Mouse (Mus musculus) neural tube, embryonic 14.5 days (tissue): ENCODE measurements at regions not wholly inside any gene's neighbourhood (a gene's known extent, or its start where the extent isn't known, plus 50 kb on each side); places are given as distances from the start of the nearest gene placed in this dataset.

Experiments
- ATAC-seq: fragments of 200-750 bp; cut with Nextera tagmentation; 2 replicates; pipeline ENCODE4 v1.8.0; 2017; ENCODE audit warnings: low read depth, mild to moderate bottlenecking, moderate TSS enrichment, moderate library complexity
- H3K27ac ChIP-seq: fragments of 300-500 bp; sonication (generic); 2 replicates; pipeline ENCODE4 v1.5.1; 2014; ENCODE audit warnings: low read depth, mild to moderate bottlenecking, control low read depth, low read length, moderate library complexity, mixed read lengths
- H3K27me3 ChIP-seq: fragments of 300-500 bp; sonication (generic); 2 replicates; pipeline ENCODE4 v1.6.1; 2014; ENCODE audit warnings: low read length; ENCODE audit not compliant: control insufficient read depth, insufficient read depth
- H3K36me3 ChIP-seq: fragments of 300-500 bp; sonication (generic); 2 replicates; pipeline ENCODE4 v1.6.1; 2014; ENCODE audit warnings: low read length, mixed read lengths; ENCODE audit not compliant: control insufficient read depth, insufficient read depth
- H3K4me1 ChIP-seq: fragments of 300-500 bp; sonication (generic); 2 replicates; pipeline ENCODE4 v1.6.1; 2014; ENCODE audit warnings: low read length; ENCODE audit not compliant: control insufficient read depth, insufficient read depth
- H3K4me2 ChIP-seq: fragments of 300-500 bp; sonication (generic); 2 replicates; pipeline ENCODE4 v1.6.1; 2014; ENCODE audit warnings: mild to moderate bottlenecking, low read depth, low read length, control low read depth
- H3K4me3 ChIP-seq: fragments of 300-500 bp; sonication (generic); 2 replicates; pipeline ENCODE4 v1.5.1; 2014; ENCODE audit warnings: low read depth, low read length, control low read depth, mixed read lengths
- H3K9ac ChIP-seq: fragments of 300-500 bp; sonication (generic); replicated peaks from 2 replicates; pipeline ENCODE4 v1.6.1; 2014; ENCODE audit warnings: low read depth, mild to moderate bottlenecking, control low read depth, low read length, mixed read lengths
- H3K9me3 ChIP-seq: fragments of 300-500 bp; sonication (generic); 2 replicates; pipeline ENCODE4 v1.6.1; 2016; ENCODE audit warnings: low read length; ENCODE audit not compliant: control insufficient read depth
- WGBS: fragments of 180-500 bp; shearing (Covaris S2); extraction: QIAGEN DNeasy Blood & Tissue Kit; methylation state at CpG from one replicate; pipeline ENCODE4 v1.1.7; 2014; 5-methylcytosine and 5-hydroxymethylcytosine counted together

GRCm38 (mm10) chrX:166971721-166972120 is 237.4 kb downstream of the Tmsb4x start:
- 31% methylated on average over 1 of the region's 1 CpGs for WGBS

GRCm38 (mm10) chrX:166964656-166965582 is 244.2 kb downstream of the Tmsb4x start:
- no peaks in the 10 kb centered on the region for H3K9me3 ChIP-seq
- whole genome bisulfite sequencing: 34% methylated on average over 7 of the region's 7 CpGs
- H3K27me3 ChIP-seq: no peaks in the 10 kb centered on the region
- H3K4me3 ChIP-seq: no peak overlapping the region
- H3K27ac ChIP-seq: no peak overlapping the region
- H3K4me1 ChIP-seq: no peaks in the 10 kb centered on the region
- H3K4me2 ChIP-seq: no peak overlapping the region
- no peak overlapping the region for H3K9ac ChIP-seq
- no peak for ATAC-seq
- H3K36me3 ChIP-seq: no peaks in the 10 kb centered on the region

More at GRCm38 (mm10) chrX:166971721-166972120, 237.4 kb downstream of the Tmsb4x start:
- H3K4me1 ChIP-seq: no peaks in the 10 kb centered on the region
- no peak for ATAC-seq
- no peak overlapping the region for H3K9ac ChIP-seq
- no peaks in the 10 kb centered on the region for H3K36me3 ChIP-seq
- no peak overlapping the region for H3K27ac ChIP-seq
- H3K27me3 ChIP-seq: no peaks in the 10 kb centered on the region
- no peak overlapping the region for H3K4me3 ChIP-seq
- no peak overlapping the region for H3K4me2 ChIP-seq
- H3K9me3 ChIP-seq: no peaks in the 10 kb centered on the region

GRCm38 (mm10) chrX:166952528-166953189 is 256.5 kb downstream of the Tmsb4x start:
- Histone ChIP-seq H3K9me3 (no peaks in the 10 kb centered on the region), H3K4me1 (no peaks in the 10 kb centered on the region), H3K4me3 (no peak overlapping the region), H3K27me3 (no peaks in the 10 kb centered on the region), H3K4me2 (no peak overlapping the region), H3K27ac (no peak overlapping the region), H3K36me3 (no peaks in the 10 kb centered on the region), H3K9ac (no peak overlapping the region)
- 51% methylated on average over 14 of the region's 14 CpGs for WGBS
- no peak for ATAC-seq

GRCm38 (mm10) chrX:166951011-166951410 is 258.1 kb downstream of the Tmsb4x start:
- Histone ChIP-seq H3K9ac (no peak overlapping the region), H3K4me3 (no peak overlapping the region), H3K4me2 (no peak overlapping the region), H3K36me3 (no peaks in the 10 kb centered on the region), H3K9me3 (no peaks in the 10 kb centered on the region), H3K27me3 (no peaks in the 10 kb centered on the region), H3K27ac (no peak overlapping the region), H3K4me1 (no peaks in the 10 kb centered on the region)
- 74% methylated on average over 6 of the region's 6 CpGs for WGBS
- no peak for ATAC-seq

GRCm38 (mm10) chrX:166945915-166946314 is 263.2 kb downstream of the Tmsb4x start:
- no peaks in the 10 kb centered on the region for H3K4me1 ChIP-seq
- no peak for ATAC-seq
- no peaks in the 10 kb centered on the region for H3K27me3 ChIP-seq
- no peak overlapping the region for H3K27ac ChIP-seq
- no peak overlapping the region for H3K4me2 ChIP-seq
- H3K36me3 ChIP-seq: no peaks in the 10 kb centered on the region
- no peaks in the 10 kb centered on the region for H3K9me3 ChIP-seq
- whole genome bisulfite sequencing: 88% methylated on average over 1 of the region's 1 CpGs
- no peak overlapping the region for H3K9ac ChIP-seq
- H3K4me3 ChIP-seq: no peak overlapping the region

- Histone ChIP-seq H3K36me3 (no peaks in the 10 kb centered on the region), H3K4me3 (no peak overlapping the region), H3K27ac (no peak overlapping the region), H3K4me1 (no peaks in the 10 kb centered on the region), H3K9ac (no peak overlapping the region), H3K4me2 (no peak overlapping the region), H3K9me3 (no peaks in the 10 kb centered on the region), H3K27me3 (no peaks in the 10 kb centered on the region)
- 96% methylated on average over 1 of the region's 1 CpGs for WGBS
- ATAC-seq: no peak
These were observed 263.6 kb downstream of the Tmsb4x start for GRCm38 (mm10) chrX:166945476-166945875.

GRCm38 (mm10) chrX:166933766-166934165 is 275.3 kb downstream of the Tmsb4x start:
- H3K9ac ChIP-seq: no peak overlapping the region
- no peak overlapping the region for H3K4me3 ChIP-seq
- ATAC-seq: no peak
- H3K4me2 ChIP-seq: no peak overlapping the region
- H3K27me3 ChIP-seq: no peaks in the 10 kb centered on the region; the same call in 1 of the 2 replicates
- no peaks in the 10 kb centered on the region for H3K4me1 ChIP-seq
- 72% methylated on average over 2 of the region's 2 CpGs for WGBS
- H3K27ac ChIP-seq: no peak overlapping the region
- no peaks in the 10 kb centered on the region for H3K9me3 ChIP-seq
- no peaks in the 10 kb centered on the region for H3K36me3 ChIP-seq

- H3K27ac ChIP-seq: no peak overlapping the region
- no peaks in the 10 kb centered on the region for H3K9me3 ChIP-seq
- no peak overlapping the region for H3K4me2 ChIP-seq
- no peaks in the 10 kb centered on the region for H3K4me1 ChIP-seq
- no peak overlapping the region for H3K4me3 ChIP-seq
- no peak overlapping the region for H3K9ac ChIP-seq
- no peak for ATAC-seq
- no peaks in the 10 kb centered on the region for H3K36me3 ChIP-seq
- no peaks in the 10 kb centered on the region; the same call in 1 of the 2 replicates for H3K27me3 ChIP-seq
These were observed 276.6 kb downstream of the Tmsb4x start for GRCm38 (mm10) chrX:166932472-166932871.

GRCm38 (mm10) chrX:166931048-166931447 is 278.1 kb downstream of the Tmsb4x start:
- ATAC-seq: no peak
- no peaks in the 10 kb centered on the region for H3K4me1 ChIP-seq
- no peak overlapping the region for H3K4me2 ChIP-seq
- no peak overlapping the region for H3K4me3 ChIP-seq
- H3K9me3 ChIP-seq: no peaks in the 10 kb centered on the region
- H3K27ac ChIP-seq: no peak overlapping the region
- 59% methylated on average over 4 of the region's 4 CpGs for WGBS
- H3K27me3 ChIP-seq: no peaks in the 10 kb centered on the region; the same call in 1 of the 2 replicates
- H3K36me3 ChIP-seq: no peaks in the 10 kb centered on the region
- H3K9ac ChIP-seq: no peak overlapping the region
